Mouse (Mus musculus): ENCODE data around the gene Bace1.

- TF ChIP-seq POLR2A (IDR thresholded peaks at IDR 0.05; ENCODE audit: low read depth, low read length) (no peak), CTCF (IDR thresholded peaks at IDR 0.05; ENCODE audit: borderline replicate concordance, insufficient read depth, low read length) (no peak)
These were observed 31.0 kb upstream of the Bace1 start for GRCm38 (mm10) chr9:45807337-45807736.
